Mouse (Mus musculus) neural tube, embryonic 11.5 days (tissue): Measurements from ENCODE around the gene Igsf21. TPM values are rescaled to one million over a fixed set of nuclear protein-coding genes. Genes with fewer than 3 reads are reported as not detected.
A peak's percentile ranks its signal among the peaks of the same experiment; 100 is the strongest.

ENCODE experiments used
- ATAC-seq: fragments of 200-750 bp; cut with Nextera tagmentation; 2 replicates; pipeline ENCODE4 v1.8.0; 2017; ENCODE audit warnings: moderate number of reproducible peaks, mild to moderate bottlenecking, moderate TSS enrichment, moderate library complexity; ENCODE audit not compliant: insufficient read depth, low FRiP score, low TSS enrichment
- DNase-seq: peaks from one replicate; pipeline ENCODE4 v3.0.0-alpha.2; 2015; ENCODE audit warnings: low spot score
- H3K27ac ChIP-seq: fragments of 300-500 bp; sonication (generic); 2 replicates; pipeline ENCODE4 v1.5.1; 2014; ENCODE audit warnings: low read depth, mild to moderate bottlenecking, low read length
- H3K27me3 ChIP-seq: fragments of 300-500 bp; sonication (generic); 2 replicates; pipeline ENCODE4 v1.6.1; 2014; ENCODE audit warnings: mild to moderate bottlenecking, low read length, mixed read lengths; ENCODE audit not compliant: control insufficient read depth, insufficient read depth
- H3K36me3 ChIP-seq: fragments of 300-500 bp; sonication (generic); 2 replicates; pipeline ENCODE4 v1.6.1; 2014; ENCODE audit warnings: mild to moderate bottlenecking, low read length, moderate library complexity, mixed read lengths; ENCODE audit not compliant: control insufficient read depth, insufficient read depth
- H3K4me1 ChIP-seq: fragments of 300-500 bp; sonication (generic); 2 replicates; pipeline ENCODE4 v1.6.1; 2014; ENCODE audit warnings: low read length, mixed read lengths; ENCODE audit not compliant: control insufficient read depth, insufficient read depth
- H3K4me2 ChIP-seq: fragments of 300-500 bp; sonication (generic); 2 replicates; pipeline ENCODE4 v1.6.1; 2014; ENCODE audit warnings: low read depth, mild to moderate bottlenecking, moderate library complexity
- H3K4me3 ChIP-seq: fragments of 300-500 bp; sonication (generic); 2 replicates; pipeline ENCODE4 v1.5.1; 2014; ENCODE audit warnings: low read depth, low read length
- H3K9ac ChIP-seq: fragments of 300-500 bp; sonication (generic); 2 replicates; pipeline ENCODE4 v1.6.1; 2014; ENCODE audit warnings: mild to moderate bottlenecking, low read length
- H3K9me3 ChIP-seq: fragments of 300-500 bp; sonication (generic); 2 replicates; pipeline ENCODE4 v1.6.1; 2016; ENCODE audit warnings: low read length; ENCODE audit not compliant: control insufficient read depth
- whole genome bisulfite sequencing: fragments of 180-500 bp; shearing (Covaris S2); extraction: QIAGEN DNeasy Blood & Tissue Kit; methylation state at CpG from one replicate; pipeline ENCODE4 v1.1.7; 2014; 5-methylcytosine and 5-hydroxymethylcytosine counted together
- polyA plus RNA-seq: library from polyadenylated mRNA; unstranded; fragments of >200 nt; fragmentation: Nextera tagmentation; extraction: Ambion mirVana; gene quantifications from 2 replicates; pipeline ENCODE4 v1.2.1, GENCODE M21; 2014

Igsf21 gene
- polyA plus RNA-seq, 1 experiment from 2014 or later = 12.9 TPM

GRCm38 (mm10) chr4:140192276-140193002 is 54.1 kb downstream of the Igsf21 start:
- H3K27ac ChIP-seq = no peak overlapping the region
- WGBS = 93% methylated on average over 18 of the region's 18 CpGs

GRCm38 (mm10) chr4:140189601-140190000 is 57.0 kb downstream of the Igsf21 start:
- H3K9ac ChIP-seq = no peak overlapping the region
- no peaks in the 10 kb centered on the region for H3K4me1 ChIP-seq

More at GRCm38 (mm10) chr4:140192276-140193002, 54.1 kb downstream of the Igsf21 start:
- Histone ChIP-seq H3K36me3 (no peaks in the 10 kb centered on the region), H3K9me3 (no peaks in the 10 kb centered on the region), H3K4me1 (no peaks in the 10 kb centered on the region), H3K4me3 (no peak overlapping the region), H3K9ac (no peak overlapping the region), H3K27me3 (no peaks in the 10 kb centered on the region), H3K4me2 (no peak overlapping the region)
- DNase-seq (no peak), ATAC-seq (no peak)

GRCm38 (mm10) chr4:140188626-140189025 is 58.0 kb downstream of the Igsf21 start:
- no peak overlapping the region for H3K4me2 ChIP-seq
- H3K4me1 ChIP-seq = no peaks in the 10 kb centered on the region
- H3K4me3 ChIP-seq = no peak overlapping the region
- 0 out of 2 replicates have a peak overlapping the region, but pooled peaks have one; percentile 27 for H3K27ac ChIP-seq
- no peaks in the 10 kb centered on the region for H3K36me3 ChIP-seq
- no peak overlapping the region for H3K9ac ChIP-seq
- H3K9me3 ChIP-seq = no peaks in the 10 kb centered on the region
- H3K27me3 ChIP-seq = no peaks in the 10 kb centered on the region
- WGBS = 87% methylated on average over 7 of the region's 7 CpGs
- ATAC-seq (no peak), DNase-seq (no peak)

More at GRCm38 (mm10) chr4:140189601-140190000, 57.0 kb downstream of the Igsf21 start:
- no peak for DNase-seq
- H3K27me3 ChIP-seq = no peaks in the 10 kb centered on the region
- no peaks in the 10 kb centered on the region for H3K36me3 ChIP-seq
- no peak for ATAC-seq
- no peaks in the 10 kb centered on the region for H3K9me3 ChIP-seq
- no peak overlapping the region for H3K4me3 ChIP-seq
- 88% methylated on average over 9 of the region's 9 CpGs for WGBS
- H3K4me2 ChIP-seq = no peak overlapping the region
- H3K27ac ChIP-seq = no peak overlapping the region

GRCm38 (mm10) chr4:140187404-140188145 is 59.0 kb downstream of the Igsf21 start:
- H3K27ac ChIP-seq = peak overlapping the region; percentile 5; the same call in 1 of the 2 replicates
- no peak overlapping the region for H3K4me2 ChIP-seq
- no peaks in the 10 kb centered on the region for H3K9me3 ChIP-seq
- 57% methylated on average over 8 of the region's 8 CpGs for WGBS
- no peak overlapping the region for H3K9ac ChIP-seq
- H3K4me1 ChIP-seq = no peaks in the 10 kb centered on the region
- no peaks in the 10 kb centered on the region for H3K27me3 ChIP-seq
- no peak for ATAC-seq
- no peak overlapping the region for H3K4me3 ChIP-seq
- DNase-seq = no peak
- H3K36me3 ChIP-seq = no peaks in the 10 kb centered on the region

- Histone ChIP-seq H3K36me3 (no peaks in the 10 kb centered on the region), H3K4me1 (no peaks in the 10 kb centered on the region), H3K4me3 (no peak overlapping the region), H3K9me3 (no peaks in the 10 kb centered on the region), H3K9ac (no peak overlapping the region), H3K4me2 (no peak overlapping the region), H3K27ac (no peak overlapping the region), H3K27me3 (no peaks in the 10 kb centered on the region)
- ATAC-seq (no peak), DNase-seq (no peak)
- 67% methylated on average over 6 of the region's 6 CpGs for WGBS
Measured at GRCm38 (mm10) chr4:140179576-140179975, 67.0 kb downstream of the Igsf21 start.

GRCm38 (mm10) chr4:140177055-140177454 is 69.5 kb downstream of the Igsf21 start:
- ATAC-seq (no peak), DNase-seq (no peak)
- H3K36me3 ChIP-seq = no peaks in the 10 kb centered on the region
- 89% methylated on average over 6 of the region's 6 CpGs for WGBS
- no peaks in the 10 kb centered on the region for H3K27me3 ChIP-seq
- no peak overlapping the region for H3K27ac ChIP-seq
- no peaks in the 10 kb centered on the region for H3K9me3 ChIP-seq
- no peak overlapping the region for H3K4me2 ChIP-seq
- peaks cover 6% of the 10 kb centered on the region; the same call in 1 of the 2 replicates for H3K4me1 ChIP-seq
- H3K9ac ChIP-seq = no peak overlapping the region
- no peak overlapping the region for H3K4me3 ChIP-seq

GRCm38 (mm10) chr4:140173746-140174399 is 72.7 kb downstream of the Igsf21 start:
- DNase-seq (no peak), ATAC-seq (no peak)
- Histone ChIP-seq H3K4me3 (no peak overlapping the region), H3K4me1 (peaks cover 6% of the 10 kb centered on the region; the same call in 1 of the 2 replicates), H3K27ac (no peak overlapping the region), H3K4me2 (no peak overlapping the region), H3K9me3 (no peaks in the 10 kb centered on the region), H3K27me3 (no peaks in the 10 kb centered on the region), H3K9ac (no peak overlapping the region), H3K36me3 (no peaks in the 10 kb centered on the region)
- 34% methylated on average over 13 of the region's 13 CpGs for WGBS

GRCm38 (mm10) chr4:140173084-140173483 is 73.5 kb downstream of the Igsf21 start:
- WGBS = 70% methylated on average over 12 of the region's 12 CpGs
- no peak overlapping the region for H3K9ac ChIP-seq
- H3K27me3 ChIP-seq = no peaks in the 10 kb centered on the region
- no peaks in the 10 kb centered on the region for H3K36me3 ChIP-seq
- no peak overlapping the region for H3K27ac ChIP-seq
- no peak overlapping the region for H3K4me2 ChIP-seq
- no peak for ATAC-seq
- DNase-seq = no peak
- H3K4me3 ChIP-seq = no peak overlapping the region
- H3K9me3 ChIP-seq = no peaks in the 10 kb centered on the region
- peaks cover 6% of the 10 kb centered on the region; the same call in 1 of the 2 replicates for H3K4me1 ChIP-seq
